Mouse (Mus musculus): ENCODE data around the gene Ceacam9. TPM values are rescaled to one million over a fixed set of nuclear protein-coding genes. Genes with fewer than 3 reads are reported as not detected.
"Not testable (repeated sequence)": the region's sequence is repeated elsewhere in the genome, so short reads cannot be mapped to it uniquely, and the experiment has no call there.

Ceacam9 gene
- total and polyA plus RNA-seq, 3 experiments: not detected

GRCm38 (mm10) chr7:16712633-16713415 lies 8.9 kb upstream of the Ceacam9 start:
- H3K27me3 ChIP-seq (ENCODE audit: control insufficient read depth in 1 of 2, insufficient read depth in 2 of 2, low read length in 2 of 2): peaks cover 2 to 3% of the 10 kb centered on the region in 2 experiments; a peak in 1 of 4 replicates
- no peak overlapping the region for H3K9ac ChIP-seq (ENCODE audit: control insufficient read depth, low read depth, low read length, poor library complexity, severe bottlenecking)
- H3K27ac ChIP-seq (ENCODE audit: control insufficient read depth, low read depth, low read length): no peak overlapping the region
- peaks cover 3 to 12% of the 10 kb centered on the region in 2 experiments; a peak in 3 of 4 replicates for H3K4me1 ChIP-seq (ENCODE audit: control insufficient read depth in 1 of 2, insufficient read depth in 2 of 2, low read length in 2 of 2)
- DNase-seq (ENCODE audit: low read depth, low spot score): peak; percentile 14
- H3K79me2 ChIP-seq (ENCODE audit: control insufficient read depth, insufficient read depth, low read length, poor library complexity): no peaks in the 10 kb centered on the region
- H3K4me3 ChIP-seq (ENCODE audit: control insufficient read depth in 1 of 2, insufficient read depth in 1 of 2, low read depth in 2 of 2, low read length in 2 of 2): no peak overlapping the region
- TF ChIP-seq TAL1 (IDR thresholded peaks at IDR 0.05; ENCODE audit: low read length) (no peak), SIN3A (IDR thresholded peaks at IDR 0.05; ENCODE audit: low read length) (no peak), MYB (IDR thresholded peaks at IDR 0.05; ENCODE audit: low read depth, low read length) (no peak), MAFK (IDR thresholded peaks at IDR 0.05; ENCODE audit: borderline replicate concordance, low read depth, low read length) (no peak), GATA1 (IDR thresholded peaks at IDR 0.05; ENCODE audit: low read depth, low read length) (no peak), BHLHE40 (IDR thresholded peaks at IDR 0.05; ENCODE audit: borderline replicate concordance, low read depth, low read length) (no peak), CTCF (IDR thresholded peaks at IDR 0.05 in 2 of 3, conservative IDR thresholded peaks at IDR 0.05 in 1 of 3; ENCODE audit: control insufficient read depth in 1 of 3, insufficient read depth in 1 of 3, low read depth in 2 of 3, low read length in 3 of 3, poor library complexity in 1 of 3, severe bottlenecking in 1 of 3) (peak; percentile 30 to 47 (median 33); a peak in 5 of 6 replicates), SMC3 (IDR thresholded peaks at IDR 0.05; ENCODE audit: low read depth, low read length) (0 out of 2 replicates have a peak, but pooled peaks have one; percentile 3), NRF1 (IDR thresholded peaks at IDR 0.05; ENCODE audit: insufficient read depth, low read depth, low read length, poor library complexity, severe bottlenecking) (no peak), RAD21 (IDR thresholded peaks at IDR 0.05; ENCODE audit: low read depth, low read length) (no peak), CHD2 (IDR thresholded peaks at IDR 0.05; ENCODE audit: low read length) (no peak), GABPA (IDR thresholded peaks at IDR 0.05; ENCODE audit: low read depth, low read length) (no peak)
- H3K36me3 ChIP-seq (ENCODE audit: control insufficient read depth in 1 of 2, insufficient read depth in 2 of 2, low read length in 2 of 2): no peaks in the 10 kb centered on the region; a peak in 1 of 4 replicates
- H3K9me3 ChIP-seq (replicated peaks; ENCODE audit: insufficient read depth, low read length): no peaks in the 10 kb centered on the region

GRCm38 (mm10) chr7:16716456-16717152 lies 5.1 kb upstream of the Ceacam9 start:
- not testable (repeated sequence) for H3K9me3 ChIP-seq (replicated peaks; ENCODE audit: insufficient read depth, low read length); H3K27ac ChIP-seq (ENCODE audit: control insufficient read depth, low read depth, low read length); DNase-seq (ENCODE audit: low read depth, low spot score); H3K4me3 ChIP-seq (ENCODE audit: control insufficient read depth in 1 of 2, insufficient read depth in 1 of 2, low read depth in 2 of 2, low read length in 2 of 2); H3K79me2 ChIP-seq (ENCODE audit: control insufficient read depth, insufficient read depth, low read length, poor library complexity); H3K27me3 ChIP-seq (ENCODE audit: control insufficient read depth in 1 of 2, insufficient read depth in 2 of 2, low read length in 2 of 2); H3K9ac ChIP-seq (ENCODE audit: control insufficient read depth, low read depth, low read length, poor library complexity, severe bottlenecking); H3K36me3 ChIP-seq (ENCODE audit: control insufficient read depth in 1 of 2, insufficient read depth in 2 of 2, low read length in 2 of 2)
- H3K4me1 ChIP-seq (ENCODE audit: control insufficient read depth in 1 of 2, insufficient read depth in 2 of 2, low read length in 2 of 2): peaks cover 3 to 12% of the 10 kb centered on the region in 2 experiments; a peak in 3 of 4 replicates

- DNase-seq (ENCODE audit: low read depth, low spot score): not testable (repeated sequence)
Measured at GRCm38 (mm10) chr7:16722490-16722889, 761 bp downstream of the Ceacam9 start.

More at GRCm38 (mm10) chr7:16722490-16722889, 761 bp downstream of the Ceacam9 start:
- not testable (repeated sequence) for H3K4me3 ChIP-seq (ENCODE audit: control insufficient read depth in 1 of 2, insufficient read depth in 1 of 2, low read depth in 2 of 2, low read length in 2 of 2); H3K79me2 ChIP-seq (ENCODE audit: control insufficient read depth, insufficient read depth, low read length, poor library complexity); H3K4me1 ChIP-seq (ENCODE audit: control insufficient read depth in 1 of 2, insufficient read depth in 2 of 2, low read length in 2 of 2); H3K36me3 ChIP-seq (ENCODE audit: control insufficient read depth in 1 of 2, insufficient read depth in 2 of 2, low read length in 2 of 2); H3K27ac ChIP-seq (ENCODE audit: control insufficient read depth, low read depth, low read length); H3K9ac ChIP-seq (ENCODE audit: control insufficient read depth, low read depth, low read length, poor library complexity, severe bottlenecking); H3K27me3 ChIP-seq (ENCODE audit: control insufficient read depth in 1 of 2, insufficient read depth in 2 of 2, low read length in 2 of 2); H3K9me3 ChIP-seq (replicated peaks; ENCODE audit: insufficient read depth, low read length)
